Comparison of ENCODE assay signal across 26 mouse cellular contexts in genomic region chr1:122453617-122454016, GRCm38 (mm10).
A peak's percentile ranks its signal among the peaks of the same experiment; 100 is the strongest.
DNase-seq lines count a peak whose midpoint lies in the region; ATAC-seq and TF ChIP-seq lines count a peak whose summit lies in the region.
"Had no signal": no experiment of that assay in that cellular context is flagged by ENCODE, and none has a peak within 500 bp of the region (broad histone marks: within the 10 kb centered on the region; RNA-seq: fewer than 3 reads in every experiment).

No protein-coding gene starts in this region.

- H3K4me2 ChIP-seq in embryonic facial prominence, embryonic 14.5 days (ENCODE audit: low read depth, low read length): no peak overlapping the region
- H3K4me2 ChIP-seq: embryonic facial prominence, embryonic 12.5 days; heart, embryonic 13.5 days; hindbrain, embryonic 15.5 days; limb, embryonic 12.5 days; liver, embryonic 11.5 days; stomach, embryonic 15.5 days had no signal

- no peak for TF ChIP-seq CTCF in layer of hippocampus, adult 2 months (conservative IDR thresholded peaks at IDR 0.05)

- no peaks in the 10 kb centered on the region for H3K27me3 ChIP-seq in embryonic facial prominence, embryonic 14.5 days (replicated peaks; ENCODE audit: control insufficient read depth, insufficient read depth, low read length)
- H3K27me3 ChIP-seq in embryonic facial prominence, embryonic 10.5 days (replicated peaks; ENCODE audit: low read depth, poor library complexity, severe bottlenecking): no peaks in the 10 kb centered on the region
- H3K27me3 ChIP-seq: embryonic facial prominence, embryonic 12.5 days; heart, embryonic 13.5 days; hindbrain, embryonic 15.5 days; limb, embryonic 12.5 days; stomach, embryonic 15.5 days had no signal

- peak; percentile 6 for DNase-seq in embryonic facial prominence, embryonic 14.5 days (ENCODE audit: low spot score)
- no peak for DNase-seq in embryonic facial prominence, embryonic 10.5 days (ENCODE audit: low spot score)
- DNase-seq in layer of hippocampus, adult 2 months (ENCODE audit: low spot score in 2 of 2): peak; percentile 10
- DNase-seq in layer of hippocampus, adult 9-11 months: no peak
- DNase-seq in testis, postnatal 14 days (ENCODE audit: low spot score): peak; percentile 3
- no peak for DNase-seq in testis, postnatal 10 days (ENCODE audit: low spot score)
- no peak for DNase-seq in gastrocnemius, postnatal 25 days
- DNase-seq: cerebellum, adult 9-10 months; gastrocnemius, postnatal 36 days; heart, adult 2 months; kidney, adult 9 months; liver, postnatal 0 days; thymus, adult 2 months; thymus, postnatal 4 days had no signal

- H3K4me1 ChIP-seq in embryonic facial prominence, embryonic 14.5 days (ENCODE audit: control insufficient read depth, insufficient read depth, low read length): no peaks in the 10 kb centered on the region
- H3K4me1 ChIP-seq in embryonic facial prominence, embryonic 10.5 days: no peaks in the 10 kb centered on the region
- H3K4me1 ChIP-seq: embryonic facial prominence, embryonic 12.5 days; heart, embryonic 13.5 days; hindbrain, embryonic 15.5 days; limb, embryonic 12.5 days; stomach, embryonic 15.5 days had no signal

- WGBS in embryonic facial prominence, embryonic 14.5 days: 60% methylated on average over 3 of the region's 3 CpGs
- 76% methylated on average over 3 of the region's 3 CpGs for WGBS in embryonic facial prominence, embryonic 10.5 days

- no peak overlapping the region for H3K4me3 ChIP-seq in embryonic facial prominence, embryonic 14.5 days (ENCODE audit: low read depth, low read length)
- no peak overlapping the region for H3K4me3 ChIP-seq in embryonic facial prominence, embryonic 10.5 days
- H3K4me3 ChIP-seq in layer of hippocampus, adult 2 months: no peak overlapping the region
- H3K4me3 ChIP-seq: embryonic facial prominence, embryonic 12.5 days; erythroblast, embryonic 14.5 days; heart, adult 2 months; heart, embryonic 13.5 days; hindbrain, embryonic 15.5 days; limb, embryonic 12.5 days; stomach, embryonic 15.5 days had no signal

- no peak overlapping the region for H3K9ac ChIP-seq in embryonic facial prominence, embryonic 14.5 days (ENCODE audit: low read depth, low read length)
- H3K9ac ChIP-seq: embryonic facial prominence, embryonic 12.5 days; heart, embryonic 13.5 days; hindbrain, embryonic 15.5 days; limb, embryonic 12.5 days; liver, postnatal 0 days; stomach, embryonic 15.5 days had no signal

- no peak overlapping the region for H3K27ac ChIP-seq in embryonic facial prominence, embryonic 14.5 days (replicated peaks; ENCODE audit: low read depth, low read length)
- H3K27ac ChIP-seq in embryonic facial prominence, embryonic 10.5 days (replicated peaks): no peak overlapping the region
- no peak overlapping the region for H3K27ac ChIP-seq in layer of hippocampus, adult 2 months
- H3K27ac ChIP-seq: embryonic facial prominence, embryonic 12.5 days; heart, adult 2 months; heart, embryonic 13.5 days; hindbrain, embryonic 15.5 days; limb, embryonic 12.5 days; macrophage; stomach, embryonic 15.5 days had no signal

- no peaks in the 10 kb centered on the region for H3K9me3 ChIP-seq in embryonic facial prominence, embryonic 14.5 days (ENCODE audit: control insufficient read depth, low read length)
- no peaks in the 10 kb centered on the region for H3K9me3 ChIP-seq in embryonic facial prominence, embryonic 10.5 days
- H3K9me3 ChIP-seq: embryonic facial prominence, embryonic 12.5 days; heart, embryonic 13.5 days; hindbrain, embryonic 15.5 days; limb, embryonic 12.5 days; stomach, embryonic 15.5 days had no signal

- no peaks in the 10 kb centered on the region for H3K36me3 ChIP-seq in embryonic facial prominence, embryonic 14.5 days (ENCODE audit: control insufficient read depth, insufficient read depth, low read length)
- no peaks in the 10 kb centered on the region for H3K36me3 ChIP-seq in embryonic facial prominence, embryonic 10.5 days (replicated peaks)
- H3K36me3 ChIP-seq: embryonic facial prominence, embryonic 12.5 days; heart, embryonic 13.5 days; hindbrain, embryonic 15.5 days; limb, embryonic 12.5 days; stomach, embryonic 15.5 days had no signal

- ATAC-seq in embryonic facial prominence, embryonic 14.5 days (ENCODE audit: low read depth): no peak
- ATAC-seq: activated CD4-positive, CD25-positive, alpha-beta regulatory T cell, adult 4 months; intestine, embryonic 16.5 days; liver, postnatal 0 days; lung, postnatal 0 days; midbrain, embryonic 16.5 days had no signal

Comparison
In these comparisons a context has a peak if more than half of its experiments do, and no peak if none do; other contexts are left out.
1. DNase-seq: peak in embryonic facial prominence, embryonic 14.5 days (single experiment), layer of hippocampus, adult 2 months (2 of 2) and testis, postnatal 14 days (single experiment); none in embryonic facial prominence, embryonic 10.5 days (single experiment), layer of hippocampus, adult 9-11 months (single experiment), testis, postnatal 10 days (single experiment) and gastrocnemius, postnatal 25 days (single experiment).